Mouse (Mus musculus) forebrain, postnatal 0 days (tissue): ENCODE data around the gene Lclat1. TPM values are rescaled to one million over a fixed set of nuclear protein-coding genes. Genes with fewer than 3 reads are reported as not detected.
"Not testable (repeated sequence)": the region's sequence is repeated elsewhere in the genome, so short reads cannot be mapped to it uniquely, and the experiment has no call there.

Experiments
- ATAC-seq: fragments of 200-750 bp; cut with Nextera tagmentation; 2 replicates; pipeline ENCODE4 v1.8.0; 2017; ENCODE audit warnings: mild to moderate bottlenecking, moderate library complexity
- DNase-seq: peaks from one replicate; pipeline ENCODE4 v3.0.0-alpha.2; 2015
- H3K27ac ChIP-seq: fragments of 300-500 bp; sonication (generic); 2 replicates; pipeline ENCODE4 v1.5.1; 2014; ENCODE audit warnings: low read depth, mild to moderate bottlenecking, antibody characterized with exemption, low read length, moderate library complexity, mixed read lengths
- H3K27me3 ChIP-seq: fragments of 300-500 bp; sonication (generic); 2 replicates; pipeline ENCODE4 v1.6.1; 2014; ENCODE audit warnings: mild to moderate bottlenecking, low read length, mixed read lengths; ENCODE audit not compliant: insufficient read depth
- H3K36me3 ChIP-seq: fragments of 300-500 bp; sonication (generic); 2 replicates; pipeline ENCODE4 v1.6.1; 2014; ENCODE audit warnings: mild to moderate bottlenecking, moderate library complexity; ENCODE audit not compliant: insufficient read depth
- H3K4me1 ChIP-seq: fragments of 300-500 bp; sonication (generic); 2 replicates; pipeline ENCODE4 v1.6.1; 2014; ENCODE audit warnings: antibody characterized with exemption; ENCODE audit not compliant: insufficient read depth
- H3K4me2 ChIP-seq: fragments of 300-500 bp; sonication (generic); 2 replicates; pipeline ENCODE4 v1.6.1; 2014; ENCODE audit warnings: low read depth, mild to moderate bottlenecking, moderate library complexity
- H3K4me3 ChIP-seq: fragments of 300-500 bp; sonication (generic); 2 replicates; pipeline ENCODE4 v1.5.1; 2014; ENCODE audit warnings: low read depth, low read length, mixed read lengths
- H3K9ac ChIP-seq: fragments of 300-500 bp; sonication (generic); 2 replicates; pipeline ENCODE4 v1.6.1; 2014; ENCODE audit warnings: mild to moderate bottlenecking
- H3K9me3 ChIP-seq: fragments of 300-500 bp; sonication (generic); 2 replicates; pipeline ENCODE4 v1.6.1; 2016; ENCODE audit warnings: low read length
- CTCF ChIP-seq: sonication (generic); IDR thresholded peaks from 2 replicates; pipeline ENCODE4 v1.5.1; 2016; ENCODE audit warnings: antibody characterized with exemption, control low read depth, low read depth
- WGBS: fragments of 180-500 bp; shearing (Covaris S2); extraction: QIAGEN DNeasy Blood & Tissue Kit; methylation state at CpG from one replicate; pipeline ENCODE4 v1.1.7; 2014; 5-methylcytosine and 5-hydroxymethylcytosine counted together
- polyA plus RNA-seq: library from polyadenylated mRNA; unstranded; fragments of >200 nt; fragmentation: Nextera tagmentation; extraction: Ambion mirVana; gene quantifications from 2 replicates; pipeline ENCODE4 v1.2.1, GENCODE M21; 2015
- total RNA-seq: library from RNA; depleted of rRNA; stranded (reverse); fragments of >200 nt; gene quantifications from 2 replicates; pipeline ENCODE4 v1.2.3, GENCODE M21; 2014

Lclat1 gene
- total and polyA plus RNA-seq, 2 experiments from 2014 or later = 11.9 to 28.4 TPM

GRCm38 (mm10) chr17:73250488-73251141 is 142.8 kb downstream of the Lclat1 start:
- Histone ChIP-seq H3K27ac (no peak overlapping the region), H3K4me2 (no peak overlapping the region), H3K9ac (no peak overlapping the region), H3K9me3 (no peaks in the 10 kb centered on the region), H3K36me3 (no peaks in the 10 kb centered on the region), H3K27me3 (no peaks in the 10 kb centered on the region), H3K4me1 (no peaks in the 10 kb centered on the region), H3K4me3 (no peak overlapping the region)
- ATAC-seq = no peak
- WGBS = 88% methylated on average over 3 of the region's 3 CpGs
- no peak for TF ChIP-seq CTCF
- DNase-seq = no peak

GRCm38 (mm10) chr17:73251142-73251502 is 143.3 kb downstream of the Lclat1 start:
- no peaks in the 10 kb centered on the region for H3K36me3 ChIP-seq
- no peak for TF ChIP-seq CTCF
- H3K4me1 ChIP-seq = no peaks in the 10 kb centered on the region
- no peaks in the 10 kb centered on the region for H3K9me3 ChIP-seq
- no peaks in the 10 kb centered on the region for H3K27me3 ChIP-seq
- no peak overlapping the region for H3K9ac ChIP-seq
- ATAC-seq (no peak), DNase-seq (no peak)
- WGBS = 69% methylated on average over 8 of the region's 8 CpGs
- H3K27ac ChIP-seq = no peak overlapping the region
- H3K4me2 ChIP-seq = no peak overlapping the region
- no peak overlapping the region for H3K4me3 ChIP-seq

GRCm38 (mm10) chr17:73251812-73252608 is 144.2 kb downstream of the Lclat1 start:
- no peak for ATAC-seq
- Histone ChIP-seq H3K36me3 (no peaks in the 10 kb centered on the region), H3K27me3 (no peaks in the 10 kb centered on the region), H3K4me3 (no peak overlapping the region), H3K4me2 (no peak overlapping the region), H3K4me1 (no peaks in the 10 kb centered on the region), H3K9ac (no peak overlapping the region), H3K9me3 (no peaks in the 10 kb centered on the region), H3K27ac (no peak overlapping the region)
- TF ChIP-seq CTCF = no peak
- DNase-seq = no peak
- WGBS = 63% methylated on average over 11 of the region's 11 CpGs

- Histone ChIP-seq H3K4me2 (no peak overlapping the region), H3K27me3 (no peaks in the 10 kb centered on the region)
- 83% methylated on average over 10 of the region's 10 CpGs for WGBS
Observed at GRCm38 (mm10) chr17:73253291-73253969, 145.6 kb downstream of the Lclat1 start.

GRCm38 (mm10) chr17:73255801-73256200 is 148.0 kb downstream of the Lclat1 start:
- Histone ChIP-seq H3K4me2 (no peak overlapping the region), H3K4me3 (no peak overlapping the region), H3K27me3 (no peaks in the 10 kb centered on the region), H3K27ac (no peak overlapping the region), H3K4me1 (no peaks in the 10 kb centered on the region), H3K36me3 (no peaks in the 10 kb centered on the region), H3K9ac (no peak overlapping the region), H3K9me3 (no peaks in the 10 kb centered on the region)
- DNase-seq (no peak), ATAC-seq (no peak)
- no peak for TF ChIP-seq CTCF
- WGBS = 79% methylated on average over 5 of the region's 5 CpGs

More at GRCm38 (mm10) chr17:73253291-73253969, 145.6 kb downstream of the Lclat1 start:
- H3K27ac ChIP-seq = no peak overlapping the region
- no peak overlapping the region for H3K4me3 ChIP-seq
- no peaks in the 10 kb centered on the region for H3K36me3 ChIP-seq
- TF ChIP-seq CTCF = no peak
- DNase-seq (no peak), ATAC-seq (no peak)
- H3K9ac ChIP-seq = no peak overlapping the region
- H3K9me3 ChIP-seq = no peaks in the 10 kb centered on the region
- no peaks in the 10 kb centered on the region for H3K4me1 ChIP-seq

- Histone ChIP-seq H3K4me1 (no peaks in the 10 kb centered on the region), H3K4me2 (no peak overlapping the region), H3K9ac (no peak overlapping the region), H3K36me3 (no peaks in the 10 kb centered on the region), H3K27me3 (no peaks in the 10 kb centered on the region), H3K4me3 (no peak overlapping the region), H3K27ac (no peak overlapping the region), H3K9me3 (no peaks in the 10 kb centered on the region)
- ATAC-seq (no peak), DNase-seq (no peak)
- no peak for TF ChIP-seq CTCF
- 59% methylated on average over 12 of the region's 12 CpGs for WGBS
Observed at GRCm38 (mm10) chr17:73258620-73259019, 150.8 kb downstream of the Lclat1 start.

- not testable (repeated sequence) for DNase-seq, H3K9ac ChIP-seq, H3K27me3 ChIP-seq, H3K9me3 ChIP-seq, H3K4me1 ChIP-seq, H3K36me3 ChIP-seq, ATAC-seq, H3K27ac ChIP-seq, H3K4me3 ChIP-seq, H3K4me2 ChIP-seq
- WGBS = 93% methylated on average over 5 of the region's 5 CpGs
Observed at GRCm38 (mm10) chr17:73259258-73259657, 151.5 kb downstream of the Lclat1 start.
